Mouse (Mus musculus): ENCODE data around the gene Dlx3. TPM values are rescaled to one million over a fixed set of nuclear protein-coding genes. Genes with fewer than 3 reads are reported as not detected.
A peak's percentile ranks its signal among the peaks of the same experiment; 100 is the strongest.

Dlx3 gene
- polyA plus RNA-seq, 2 experiments = 8.3 to 14.3 TPM

DNA sequence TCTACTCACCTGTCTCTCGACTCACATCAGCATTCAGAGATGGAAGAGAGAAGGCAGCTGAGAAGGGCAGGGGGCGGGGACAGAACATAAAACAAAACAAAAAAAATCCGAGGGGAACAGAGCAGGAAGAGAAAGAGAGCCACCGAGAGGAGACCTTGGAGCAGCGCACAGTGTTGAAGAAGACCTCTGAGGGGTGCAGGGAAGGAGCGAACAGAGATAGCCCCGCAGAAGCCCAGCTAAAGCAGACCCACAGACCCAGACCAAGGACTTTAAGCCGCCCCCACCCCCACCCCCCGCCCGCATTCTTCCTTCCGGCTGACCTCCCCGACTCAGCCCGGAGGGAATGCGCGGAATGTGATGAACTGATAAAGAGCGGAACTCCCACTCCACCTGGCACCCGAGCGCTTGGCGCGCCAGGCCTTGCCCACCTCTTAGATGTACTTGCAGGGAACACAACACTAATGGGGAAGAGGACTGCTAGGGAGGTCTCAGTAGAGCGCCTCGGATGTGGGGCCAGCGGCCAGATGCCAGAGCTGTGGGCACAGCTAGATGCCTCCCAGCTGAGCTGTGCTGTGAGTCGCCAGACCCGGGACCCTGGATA, 14.5 kb upstream of the Dlx3 start:
- no peak for TF ChIP-seq POLR2A (IDR thresholded peaks at IDR 0.05; ENCODE audit: borderline replicate concordance, extremely low read depth, insufficient read depth, insufficient read length)
- H3K9ac ChIP-seq (ENCODE audit: low read depth, low read length, severe bottlenecking) = no peak overlapping the region
- no peaks in the 10 kb centered on the region for H3K36me3 ChIP-seq (ENCODE audit: control insufficient read depth, insufficient read depth, low read length)

DNA sequence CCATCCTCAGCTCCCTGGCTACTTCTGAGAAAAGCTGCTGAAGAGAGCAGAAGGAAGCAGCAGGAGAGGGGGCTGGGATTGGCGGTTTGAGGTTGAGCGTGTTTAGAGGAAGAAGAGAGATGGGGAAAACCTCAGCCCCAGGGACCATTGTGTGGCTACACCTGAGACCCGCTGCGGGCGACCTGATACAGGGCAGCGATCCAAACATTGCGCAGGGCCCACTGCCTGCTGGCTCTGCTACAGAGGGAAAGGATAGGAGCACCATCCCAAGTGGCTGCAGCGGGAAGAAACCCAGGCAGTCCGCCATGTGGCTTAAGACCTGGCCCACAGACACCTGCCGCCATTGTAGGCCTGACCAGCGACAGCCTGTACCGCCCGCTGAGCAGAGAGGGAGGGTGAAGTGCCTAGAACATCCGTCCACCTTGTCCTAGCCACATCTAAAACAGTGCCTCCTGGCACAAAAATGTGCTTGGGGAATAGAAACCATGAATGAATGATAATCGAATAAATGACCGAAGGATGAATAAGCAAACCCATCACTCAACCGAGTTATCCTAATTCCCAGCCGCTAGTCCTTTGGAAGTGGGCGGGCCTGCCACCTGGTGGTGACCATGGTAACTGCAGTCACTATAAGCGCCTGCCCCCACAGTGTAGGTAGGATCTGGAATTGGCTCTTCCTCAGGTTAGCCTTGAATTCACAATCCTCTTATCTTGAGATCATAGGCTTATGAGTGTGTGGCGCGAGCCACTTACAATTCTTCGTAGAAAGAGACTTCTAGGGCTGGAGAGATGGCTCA, 13.3 kb upstream of the Dlx3 start:
- Histone ChIP-seq H3K4me1 (ENCODE audit: control insufficient read depth, insufficient read depth, low read length) (0 out of 2 replicates have a peak, but pooled peaks cover 2% of the 10 kb centered on the region), H3K4me2 (replicated peaks; ENCODE audit: low read depth, low read length, severe bottlenecking) (no peak overlapping the region), H3K27ac (replicated peaks; ENCODE audit: low read depth, low read length) (no peak overlapping the region), H3K27me3 (ENCODE audit: control insufficient read depth, insufficient read depth, low read length) (0 out of 2 replicates have a peak, but pooled peaks cover 5% of the 10 kb centered on the region), H3K36me3 (ENCODE audit: control insufficient read depth, insufficient read depth, low read length) (no peaks in the 10 kb centered on the region), H3K9ac (ENCODE audit: low read depth, low read length, severe bottlenecking) (no peak overlapping the region), H3K4me3 (replicated peaks; ENCODE audit: low read length) (no peak overlapping the region), H3K9me3 (ENCODE audit: control insufficient read depth, low read length) (no peaks in the 10 kb centered on the region)
- TF ChIP-seq POLR2A (IDR thresholded peaks at IDR 0.05; ENCODE audit: borderline replicate concordance, extremely low read depth, insufficient read depth, insufficient read length) = no peak
- DNase-seq (ENCODE audit: low spot score) = peak; percentile 79
- peak; percentile 66; the same call in 1 of the 2 replicates for ATAC-seq (ENCODE audit: low FRiP score, low read depth)
- 35% methylated on average over 23 of the region's 23 CpGs for WGBS

More for the DNA sequence above, 14.5 kb upstream of the Dlx3 start:
- H3K4me3 ChIP-seq (replicated peaks; ENCODE audit: low read length) = no peak overlapping the region; the same call in 1 of the 2 replicates
- ATAC-seq (ENCODE audit: low FRiP score, low read depth) = no peak
- H3K4me1 ChIP-seq (ENCODE audit: control insufficient read depth, insufficient read depth, low read length) = 0 out of 2 replicates have a peak, but pooled peaks cover 2% of the 10 kb centered on the region
- H3K27me3 ChIP-seq (ENCODE audit: control insufficient read depth, insufficient read depth, low read length) = 0 out of 2 replicates have a peak, but pooled peaks cover 5% of the 10 kb centered on the region
- H3K4me2 ChIP-seq (replicated peaks; ENCODE audit: low read depth, low read length, severe bottlenecking) = peak overlapping the region; percentile 37
- 3% methylated on average over 24 of the region's 25 CpGs for WGBS
- H3K9me3 ChIP-seq (ENCODE audit: control insufficient read depth, low read length) = no peaks in the 10 kb centered on the region
- DNase-seq (ENCODE audit: low spot score) = no peak
- H3K27ac ChIP-seq (replicated peaks; ENCODE audit: low read depth, low read length) = no peak overlapping the region

DNA sequence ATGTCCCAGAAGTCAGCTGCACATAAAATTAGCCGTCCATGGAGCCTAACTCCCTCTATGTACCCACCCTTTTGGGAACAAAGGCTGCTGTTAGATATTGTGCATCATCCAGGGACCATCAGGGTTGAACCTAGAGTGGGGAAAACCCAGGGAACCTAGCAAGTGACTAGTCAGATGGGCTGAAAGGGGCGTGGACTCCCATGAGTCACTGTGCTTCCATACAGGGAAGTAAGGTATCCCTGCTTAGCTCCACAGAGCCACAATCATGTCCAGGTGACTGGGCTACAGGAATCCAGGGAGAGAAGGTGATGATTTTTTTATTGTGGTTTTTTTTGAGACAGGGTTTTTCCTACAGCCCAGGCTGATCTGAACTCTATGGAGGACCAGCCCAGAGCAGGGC, 10.9 kb upstream of the Dlx3 start:
- Histone ChIP-seq H3K27ac (replicated peaks; ENCODE audit: low read depth, low read length) (no peak overlapping the region), H3K4me1 (ENCODE audit: control insufficient read depth, insufficient read depth, low read length) (0 out of 2 replicates have a peak, but pooled peaks cover 2% of the 10 kb centered on the region), H3K9ac (ENCODE audit: low read depth, low read length, severe bottlenecking) (no peak overlapping the region), H3K27me3 (ENCODE audit: control insufficient read depth, insufficient read depth, low read length) (0 out of 2 replicates have a peak, but pooled peaks cover 5% of the 10 kb centered on the region), H3K4me2 (replicated peaks; ENCODE audit: low read depth, low read length, severe bottlenecking) (no peak overlapping the region), H3K4me3 (replicated peaks; ENCODE audit: low read length) (no peak overlapping the region), H3K36me3 (ENCODE audit: control insufficient read depth, insufficient read depth, low read length) (no peaks in the 10 kb centered on the region), H3K9me3 (ENCODE audit: control insufficient read depth, low read length) (no peaks in the 10 kb centered on the region)
- WGBS = 80% methylated on average over 2 of the region's 2 CpGs
- TF ChIP-seq POLR2A (IDR thresholded peaks at IDR 0.05; ENCODE audit: borderline replicate concordance, extremely low read depth, insufficient read depth, insufficient read length) = no peak
- DNase-seq (ENCODE audit: low spot score) = no peak
- no peak for ATAC-seq (ENCODE audit: low FRiP score, low read depth)

DNA sequence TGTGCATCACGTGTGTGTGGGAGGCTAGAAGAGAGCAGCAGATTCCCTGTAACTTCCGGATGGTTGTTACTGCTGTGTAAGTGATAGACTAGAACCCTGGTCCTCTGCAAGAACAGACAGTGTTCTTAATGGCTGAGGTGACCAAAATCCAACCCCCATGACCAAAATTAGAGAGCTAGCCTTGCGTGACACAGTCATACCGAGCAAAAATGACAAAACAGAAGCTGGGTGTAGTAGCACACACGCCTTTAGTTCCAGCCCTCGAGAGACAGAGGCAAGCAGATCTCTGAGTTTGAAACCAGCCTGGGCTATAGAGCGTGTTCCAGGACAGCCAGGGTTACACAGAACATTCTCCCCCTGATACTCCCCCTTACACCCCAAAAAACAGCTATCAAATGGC, 9.8 kb upstream of the Dlx3 start:
- DNase-seq (ENCODE audit: low spot score) = no peak
- Histone ChIP-seq H3K4me3 (replicated peaks; ENCODE audit: low read length) (no peak overlapping the region), H3K36me3 (ENCODE audit: control insufficient read depth, insufficient read depth, low read length) (no peaks in the 10 kb centered on the region), H3K27me3 (ENCODE audit: control insufficient read depth, insufficient read depth, low read length) (0 out of 2 replicates have a peak, but pooled peaks cover 5% of the 10 kb centered on the region), H3K4me1 (ENCODE audit: control insufficient read depth, insufficient read depth, low read length) (0 out of 2 replicates have a peak, but pooled peaks cover 2% of the 10 kb centered on the region), H3K27ac (replicated peaks; ENCODE audit: low read depth, low read length) (no peak overlapping the region), H3K9ac (ENCODE audit: low read depth, low read length, severe bottlenecking) (no peak overlapping the region), H3K9me3 (ENCODE audit: control insufficient read depth, low read length) (no peaks in the 10 kb centered on the region), H3K4me2 (replicated peaks; ENCODE audit: low read depth, low read length, severe bottlenecking) (no peak overlapping the region)
- no peak for TF ChIP-seq POLR2A (IDR thresholded peaks at IDR 0.05; ENCODE audit: borderline replicate concordance, extremely low read depth, insufficient read depth, insufficient read length)
- 89% methylated on average over 7 of the region's 7 CpGs for WGBS
- ATAC-seq (ENCODE audit: low FRiP score, low read depth) = no peak

DNA sequence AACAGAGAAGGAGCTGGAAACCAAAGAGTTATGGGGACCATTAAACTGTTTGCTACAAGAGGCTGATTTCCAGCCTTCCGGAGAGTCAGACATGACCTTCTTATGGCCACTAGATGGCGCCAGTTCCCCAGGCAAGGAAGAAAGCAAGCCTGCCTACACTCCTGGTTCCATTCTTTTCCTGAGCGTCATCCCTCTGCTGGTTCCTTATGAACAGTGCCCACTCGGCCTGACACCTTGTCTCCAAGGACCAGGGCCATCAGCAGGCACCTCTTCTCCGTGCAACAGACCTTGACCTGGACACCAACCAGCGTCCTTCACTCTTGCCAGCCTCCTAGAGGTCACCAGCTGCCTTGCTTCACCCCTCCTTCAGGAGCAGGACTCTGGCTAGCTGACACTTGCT, 2.9 kb upstream of the Dlx3 start:
- Histone ChIP-seq H3K27ac (replicated peaks; ENCODE audit: low read depth, low read length) (no peak overlapping the region), H3K4me2 (replicated peaks; ENCODE audit: low read depth, low read length, severe bottlenecking) (no peak overlapping the region), H3K9me3 (ENCODE audit: control insufficient read depth, low read length) (no peaks in the 10 kb centered on the region), H3K9ac (ENCODE audit: low read depth, low read length, severe bottlenecking) (no peak overlapping the region), H3K4me3 (replicated peaks; ENCODE audit: low read length) (no peak overlapping the region), H3K27me3 (ENCODE audit: control insufficient read depth, insufficient read depth, low read length) (peaks cover 33% of the 10 kb centered on the region), H3K36me3 (ENCODE audit: control insufficient read depth, insufficient read depth, low read length) (no peaks in the 10 kb centered on the region), H3K4me1 (ENCODE audit: control insufficient read depth, insufficient read depth, low read length) (peaks cover 11% of the 10 kb centered on the region; the same call in 1 of the 2 replicates)
- TF ChIP-seq POLR2A (IDR thresholded peaks at IDR 0.05; ENCODE audit: borderline replicate concordance, extremely low read depth, insufficient read depth, insufficient read length) = no peak
- 0% methylated on average over 5 of the region's 6 CpGs for WGBS
- peak; percentile 62 for ATAC-seq (ENCODE audit: low FRiP score, low read depth)
- peak; percentile 87 for DNase-seq (ENCODE audit: low spot score)

All from limb, embryonic 14.5 days (tissue).